Mouse (Mus musculus): ENCODE measurements around the gene Slc38a2.
A peak's percentile ranks its signal among the peaks of the same experiment; 100 is the strongest.

Gene Slc38a2

GRCm38 (mm10) chr15:96717181-96717580, 17.7 kb upstream of the Slc38a2 start:
- no peak for DNase-seq

- DNase-seq = no peak
These were observed 16.8 kb upstream of the Slc38a2 start for GRCm38 (mm10) chr15:96716371-96716770.

- DNase-seq = no peak
These were observed 16.2 kb upstream of the Slc38a2 start for GRCm38 (mm10) chr15:96715692-96716080.

- no peak for DNase-seq
These were observed 15.7 kb upstream of the Slc38a2 start for GRCm38 (mm10) chr15:96715079-96715691.

- DNase-seq = no peak
These were observed 15.1 kb upstream of the Slc38a2 start for GRCm38 (mm10) chr15:96714676-96715016.

DNA sequence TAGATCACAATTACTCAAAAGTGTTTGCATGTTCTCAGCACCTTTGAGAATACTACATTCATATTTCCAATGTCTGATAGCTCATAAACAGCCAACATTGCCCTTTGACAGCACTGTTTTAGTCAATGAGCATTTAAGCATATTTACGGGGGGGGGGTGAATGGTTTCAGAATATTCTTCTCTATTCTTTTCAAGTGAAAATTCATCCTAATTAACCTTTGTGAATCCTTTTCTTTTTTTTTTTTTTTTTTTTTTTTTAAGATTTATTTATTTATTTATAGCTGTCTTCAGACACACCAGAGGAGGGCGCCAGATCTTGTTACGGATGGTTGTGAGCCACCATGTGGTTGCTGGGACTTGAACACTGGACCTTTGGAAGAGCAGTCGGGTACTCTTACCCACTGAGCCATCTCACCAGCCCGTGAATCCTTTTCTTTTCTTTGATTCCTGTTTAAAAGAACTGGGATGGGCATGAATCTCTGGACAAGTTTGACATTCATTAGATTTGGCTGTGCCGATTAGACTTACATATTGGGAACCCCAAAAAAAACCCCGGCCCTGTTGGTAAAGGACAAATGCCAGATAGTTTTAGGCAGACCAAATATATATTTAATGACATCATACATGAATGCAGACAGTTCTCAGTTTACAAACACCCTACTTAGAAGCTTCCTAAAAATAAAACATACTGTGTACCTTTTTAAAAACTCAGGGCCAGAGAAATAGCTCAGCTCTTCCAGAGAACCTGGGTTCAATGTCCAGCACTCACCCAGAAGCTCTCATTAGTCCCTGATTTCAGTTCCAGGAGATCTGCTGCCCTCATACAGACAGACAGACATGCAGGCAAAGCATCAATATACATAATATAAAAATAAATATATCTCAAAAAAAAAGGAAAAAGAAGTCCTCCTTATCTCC, 14.5 kb upstream of the Slc38a2 start:
- no peak for DNase-seq

GRCm38 (mm10) chr15:96712338-96712737, 12.8 kb upstream of the Slc38a2 start:
- DNase-seq = no peak

- no peak for DNase-seq
These were observed 12.1 kb upstream of the Slc38a2 start for GRCm38 (mm10) chr15:96711664-96712063.

GRCm38 (mm10) chr15:96710352-96711114, 11.0 kb upstream of the Slc38a2 start:
- DNase-seq = no peak

DNA sequence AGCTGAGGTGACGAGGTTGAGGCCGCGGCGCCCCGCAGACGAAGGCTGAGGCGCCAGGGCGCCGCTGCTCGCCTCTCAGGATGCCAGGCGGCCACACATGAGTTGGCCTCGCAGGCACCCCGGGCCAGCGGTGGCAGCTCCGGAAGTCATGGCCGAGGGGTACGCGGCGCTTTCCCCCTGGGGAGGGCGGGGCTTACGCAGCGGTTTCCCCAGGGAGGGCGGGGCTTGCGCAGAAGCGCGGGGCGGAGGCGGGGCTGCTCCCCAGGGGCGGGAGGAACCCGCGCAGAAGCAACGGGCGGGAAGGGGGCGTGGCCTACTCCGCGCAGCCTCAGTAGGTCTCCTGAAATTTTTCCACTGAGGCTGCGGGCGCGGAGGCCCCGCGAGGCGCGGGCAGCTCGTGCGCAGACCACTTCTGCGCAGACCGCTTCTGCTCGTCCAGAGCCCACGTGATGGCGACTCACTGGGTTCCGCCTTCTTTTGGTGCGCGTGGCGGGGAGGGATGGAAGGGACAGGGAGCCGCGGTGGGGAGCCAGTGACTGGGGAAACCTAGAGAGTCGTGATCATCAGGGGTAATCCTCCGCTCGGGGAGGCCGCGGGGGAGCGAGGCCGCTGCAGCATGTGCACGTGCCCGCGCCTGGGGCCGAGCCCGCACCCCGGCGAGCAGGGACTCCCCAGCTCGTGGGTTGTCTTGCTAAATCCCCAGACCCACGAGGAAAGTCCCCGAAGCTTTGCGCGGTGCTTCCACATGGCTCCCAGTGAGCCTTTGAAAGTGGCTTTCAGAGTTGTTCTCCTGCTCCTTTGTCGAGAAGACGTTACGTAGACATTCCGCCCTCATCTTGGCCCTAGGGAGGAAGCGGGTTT, 10.2 kb upstream of the Slc38a2 start:
- peak; percentile 97 for DNase-seq

GRCm38 (mm10) chr15:96708976-96709490, 9.5 kb upstream of the Slc38a2 start:
- no peak for DNase-seq

GRCm38 (mm10) chr15:96708428-96708827, 8.9 kb upstream of the Slc38a2 start:
- no peak for DNase-seq

- DNase-seq = no peak
These were observed 8.4 kb upstream of the Slc38a2 start for GRCm38 (mm10) chr15:96707936-96708335.

GRCm38 (mm10) chr15:96702466-96703031, 3.0 kb upstream of the Slc38a2 start:
- no peak for DNase-seq

GRCm38 (mm10) chr15:96700766-96701165, 1.2 kb upstream of the Slc38a2 start:
- no peak for DNase-seq

DNA sequence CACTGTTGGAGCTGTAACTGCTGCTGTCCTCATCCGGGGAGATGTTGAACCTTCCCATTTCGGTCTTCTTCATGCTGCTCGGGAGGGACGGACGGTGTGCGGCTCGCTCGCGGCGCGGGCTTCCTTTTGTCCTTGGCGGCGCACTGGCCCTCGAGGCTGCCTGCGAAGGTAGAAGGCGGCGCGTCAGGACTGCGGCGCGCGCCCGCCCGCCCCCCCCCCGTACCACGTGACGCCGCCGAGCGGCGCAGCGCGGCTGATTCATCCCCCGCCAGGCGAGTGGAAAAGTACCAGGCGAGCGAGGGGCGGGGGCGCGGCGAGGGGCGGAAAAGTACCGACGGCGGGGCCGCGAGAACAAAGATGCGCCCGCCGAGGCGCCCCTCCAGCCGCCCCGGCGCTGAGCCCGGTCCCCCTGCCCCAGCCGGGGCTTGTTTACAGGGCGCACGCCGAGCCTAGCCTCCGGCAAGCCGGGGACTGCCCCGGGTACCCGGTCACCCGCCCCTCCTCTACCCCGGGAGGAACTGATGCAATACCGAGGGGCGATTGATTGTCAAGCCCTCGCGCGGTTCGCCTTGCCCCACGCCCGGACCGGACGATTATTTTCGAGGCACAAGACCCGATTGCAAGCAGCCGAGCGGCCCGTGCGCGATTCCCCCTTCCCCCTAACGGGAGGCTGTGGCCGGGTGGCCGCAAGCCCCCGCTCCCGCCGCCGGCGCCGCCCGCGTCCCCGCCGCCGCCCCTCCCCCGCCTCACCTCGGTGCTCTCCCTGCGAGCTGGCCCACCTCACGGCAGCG, 677 bp downstream of the Slc38a2 start:
- peak; percentile 84 for DNase-seq

- DNase-seq = no peak
These were observed 1.5 kb downstream of the Slc38a2 start for GRCm38 (mm10) chr15:96697901-96698657.

DNA sequence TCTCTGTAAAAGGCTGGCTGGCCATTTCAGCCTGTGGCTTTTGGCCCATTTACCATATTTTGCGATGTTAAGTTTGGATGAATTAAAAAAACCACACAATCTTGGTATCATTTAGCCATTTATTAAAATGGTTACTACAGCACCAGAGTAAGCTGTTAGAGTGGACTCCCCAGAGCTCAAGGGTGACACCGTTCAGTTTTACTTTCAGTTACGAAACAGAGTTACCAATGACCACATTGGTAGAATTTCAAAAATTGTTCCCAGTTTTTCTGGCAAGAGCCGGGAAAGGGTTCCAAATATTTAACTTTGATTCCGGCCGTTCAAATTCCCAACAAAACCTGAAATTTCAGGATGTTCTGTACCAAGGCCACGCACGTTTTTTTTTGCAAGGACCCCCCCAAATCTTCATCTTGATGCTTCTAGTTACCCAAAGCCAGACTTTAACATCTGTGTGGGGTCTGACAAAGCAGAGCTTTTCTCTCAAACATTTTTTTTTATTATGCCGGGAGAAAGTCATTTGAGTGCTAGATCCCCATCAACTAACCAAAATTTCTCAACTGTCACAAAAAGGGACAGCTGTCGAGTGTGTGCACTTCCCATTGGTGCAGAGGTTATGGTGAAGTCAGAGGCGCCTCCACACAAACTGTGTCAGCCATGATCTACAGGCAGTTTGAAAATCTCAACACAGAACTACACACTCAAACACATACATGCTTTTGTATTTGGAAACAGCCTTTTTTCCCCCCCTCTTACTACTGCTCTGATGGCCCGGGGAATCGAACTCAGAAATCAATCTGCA, 2.8 kb downstream of the Slc38a2 start:
- DNase-seq = no peak
